Mouse (Mus musculus) layer of hippocampus, adult 11-12 months (tissue): ENCODE measurements at regions not wholly inside any gene's neighbourhood (a gene's known extent, or its start where the extent isn't known, plus 50 kb on each side); places are given as distances from the start of the nearest gene placed in this dataset.
A peak's percentile ranks its signal among the peaks of the same experiment; 100 is the strongest.

Experiments
- DNase-seq: peaks from one replicate; pipeline ENCODE4 v3.0.0; 2022; ENCODE audit warnings: low spot score

- DNase-seq = no peak
These were observed 603.0 kb upstream of the Sall1 start for GRCm38 (mm10) chr8:89646946-89647345.

- DNase-seq = no peak
These were observed 597.4 kb upstream of the Sall1 start for GRCm38 (mm10) chr8:89641339-89641738.

- DNase-seq = no peak
These were observed 590.9 kb upstream of the Sall1 start for GRCm38 (mm10) chr8:89634864-89635263.

DNA sequence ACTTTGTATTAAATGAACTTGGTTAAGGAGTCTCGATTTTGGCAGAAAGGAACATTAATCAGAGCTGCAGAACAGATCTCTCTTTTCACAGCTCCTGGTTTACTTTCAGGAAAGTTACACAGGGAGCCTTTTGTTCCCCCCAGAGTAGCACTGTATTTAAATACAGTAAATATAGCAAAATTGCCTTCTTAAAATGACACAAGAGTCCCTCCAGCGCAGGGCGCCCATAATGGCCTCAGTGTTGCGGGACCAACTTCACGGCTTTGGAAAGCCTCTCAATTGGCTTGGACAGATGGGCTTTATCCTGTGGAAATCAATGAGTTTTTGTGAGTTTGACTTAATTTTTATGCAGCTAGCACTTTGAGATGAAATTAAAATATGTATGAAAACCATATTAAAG is 588.3 kb upstream of the Sall1 start:
- no peak for DNase-seq

GRCm38 (mm10) chr8:89630540-89630939 is 586.6 kb upstream of the Sall1 start:
- DNase-seq = no peak

GRCm38 (mm10) chr8:89618089-89618488 is 574.1 kb upstream of the Sall1 start:
- no peak for DNase-seq

DNA sequence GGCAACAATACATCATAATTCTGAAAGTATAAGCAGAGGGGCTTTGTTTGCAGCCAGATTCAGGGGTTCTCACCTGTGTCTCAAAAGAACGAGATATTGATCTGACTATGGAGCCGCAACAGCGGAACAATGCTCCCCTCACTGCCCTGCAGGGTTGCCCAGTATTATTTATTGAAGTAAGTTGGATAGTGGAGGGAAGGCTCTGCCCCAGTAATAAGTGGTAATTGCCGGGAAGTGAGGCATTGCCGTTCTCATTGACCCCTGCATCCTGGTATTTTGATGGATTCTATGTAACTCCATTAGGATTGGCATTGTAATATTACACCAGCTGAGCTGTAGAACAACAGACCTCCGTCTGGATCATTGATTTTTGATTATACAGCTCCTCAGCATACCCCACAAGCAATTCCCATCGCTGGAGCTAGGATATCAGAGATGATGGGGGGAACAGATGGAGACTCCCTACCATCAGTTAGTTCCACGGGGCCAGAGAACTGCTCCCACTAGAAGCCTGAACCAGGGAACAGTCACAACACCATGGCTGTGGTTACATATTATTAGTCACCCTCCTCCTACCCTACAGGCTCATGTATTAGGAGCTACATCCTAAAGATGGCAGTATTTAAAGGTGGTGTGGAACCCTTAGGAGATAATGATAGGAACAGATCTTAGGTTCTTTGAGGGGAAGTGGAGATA is 572.0 kb upstream of the Sall1 start:
- no peak for DNase-seq

GRCm38 (mm10) chr8:89609074-89609473 is 565.1 kb upstream of the Sall1 start:
- no peak for DNase-seq

- DNase-seq = no peak
These were observed 562.0 kb upstream of the Sall1 start for GRCm38 (mm10) chr8:89605905-89606468.

DNA sequence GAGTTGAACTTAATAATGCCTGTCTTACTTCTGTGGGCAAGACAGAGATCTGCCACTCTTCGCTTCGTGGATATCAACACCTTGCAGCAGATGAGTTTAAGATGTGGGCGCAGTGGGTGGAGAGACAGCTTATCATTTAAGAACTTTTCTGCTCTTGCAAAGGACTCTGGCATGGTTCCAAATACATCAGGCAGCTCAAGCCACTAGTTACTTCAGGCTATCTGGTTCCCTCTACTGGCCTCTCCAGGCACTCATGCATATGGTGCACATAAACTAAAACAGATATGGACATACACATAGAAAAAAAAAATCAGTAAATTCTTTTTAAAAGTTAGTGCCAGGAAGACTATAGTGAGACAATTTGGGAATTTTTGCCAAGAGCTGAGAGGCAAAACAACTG is 560.5 kb upstream of the Sall1 start:
- DNase-seq = no peak

DNA sequence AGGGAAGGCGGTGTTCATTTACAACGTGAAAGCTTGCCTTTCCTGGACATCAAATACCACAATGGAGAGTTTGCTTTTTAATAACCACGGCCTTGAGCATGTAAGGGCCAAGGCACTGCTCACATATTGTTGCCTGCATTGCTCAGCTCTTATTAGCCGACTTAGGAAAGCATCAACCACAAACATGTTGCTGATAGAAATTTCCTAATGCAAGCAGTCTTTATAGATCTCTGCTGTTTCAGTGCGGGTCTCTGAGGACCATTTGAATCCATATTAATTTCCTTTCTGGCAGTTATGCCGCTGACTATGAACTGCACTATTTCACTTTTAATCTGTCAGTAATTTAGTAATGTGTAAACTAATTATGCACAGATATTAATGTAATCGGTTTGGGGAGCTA is 552.4 kb upstream of the Sall1 start:
- no peak for DNase-seq

- DNase-seq = no peak
These were observed 539.1 kb upstream of the Sall1 start for GRCm38 (mm10) chr8:89583091-89583490.

- DNase-seq = no peak
These were observed 538.6 kb upstream of the Sall1 start for GRCm38 (mm10) chr8:89582566-89582965.

DNA sequence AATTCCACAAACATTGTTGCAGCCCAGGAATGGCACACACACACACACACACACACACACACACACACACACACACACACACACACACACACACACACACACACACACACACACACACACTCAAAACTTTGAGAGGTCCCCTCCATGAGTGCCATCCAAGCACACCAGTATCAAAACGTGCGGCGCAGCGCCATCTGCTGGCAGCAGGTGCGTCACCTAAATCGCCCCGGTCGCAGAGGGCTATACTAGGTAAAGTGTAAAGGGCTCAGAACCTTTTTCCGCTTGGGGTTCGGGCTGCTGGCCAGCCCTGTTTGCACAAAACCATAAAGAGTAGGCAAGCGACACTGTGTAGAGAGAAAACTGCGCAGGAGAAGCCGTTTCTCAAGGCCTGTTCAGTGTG is 527.9 kb upstream of the Sall1 start:
- peak; percentile 84 for DNase-seq

GRCm38 (mm10) chr8:89570639-89571325 is 526.8 kb upstream of the Sall1 start:
- DNase-seq = no peak

- no peak for DNase-seq
These were observed 525.4 kb upstream of the Sall1 start for GRCm38 (mm10) chr8:89569406-89569805.

GRCm38 (mm10) chr8:89568641-89569040 is 524.7 kb upstream of the Sall1 start:
- no peak for DNase-seq

DNA sequence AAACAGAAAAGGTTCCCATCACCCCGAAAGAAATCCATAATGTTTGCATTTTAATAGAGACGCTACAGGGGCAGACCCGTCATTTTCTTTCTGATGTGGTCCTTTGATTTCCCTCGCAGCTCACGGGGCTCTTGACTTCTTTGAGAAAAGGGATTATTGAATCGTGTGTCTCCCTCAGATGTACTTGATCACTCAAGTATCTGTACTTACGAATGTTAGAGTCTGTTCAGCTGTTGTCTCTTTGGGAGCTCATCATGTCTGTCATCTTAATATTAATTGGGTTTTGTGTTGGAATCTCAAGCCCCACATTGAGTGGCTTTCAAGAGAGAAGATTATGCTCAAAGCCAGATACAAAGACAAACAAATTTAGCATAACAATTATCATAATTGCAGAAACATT is 523.0 kb upstream of the Sall1 start:
- no peak for DNase-seq

DNA sequence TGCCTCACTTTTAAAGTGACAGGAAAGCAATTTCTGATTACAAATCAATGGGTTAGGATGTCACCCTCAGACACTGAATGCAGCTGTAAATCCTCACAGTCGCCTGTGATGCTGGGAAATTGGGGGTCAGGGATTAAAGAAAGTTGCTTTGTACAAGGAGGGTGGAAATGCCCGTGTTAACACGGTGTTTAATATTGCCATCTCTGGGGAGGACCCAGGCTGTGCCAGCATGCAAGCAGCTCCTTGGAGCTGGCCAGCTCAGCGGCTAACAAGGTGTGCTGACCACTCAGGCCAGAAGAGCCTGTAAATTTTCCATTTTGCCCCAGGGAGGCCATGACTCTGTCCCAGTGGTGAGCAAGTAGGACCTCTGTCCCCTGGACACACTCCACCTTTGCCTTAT is 522.5 kb upstream of the Sall1 start:
- no peak for DNase-seq

DNA sequence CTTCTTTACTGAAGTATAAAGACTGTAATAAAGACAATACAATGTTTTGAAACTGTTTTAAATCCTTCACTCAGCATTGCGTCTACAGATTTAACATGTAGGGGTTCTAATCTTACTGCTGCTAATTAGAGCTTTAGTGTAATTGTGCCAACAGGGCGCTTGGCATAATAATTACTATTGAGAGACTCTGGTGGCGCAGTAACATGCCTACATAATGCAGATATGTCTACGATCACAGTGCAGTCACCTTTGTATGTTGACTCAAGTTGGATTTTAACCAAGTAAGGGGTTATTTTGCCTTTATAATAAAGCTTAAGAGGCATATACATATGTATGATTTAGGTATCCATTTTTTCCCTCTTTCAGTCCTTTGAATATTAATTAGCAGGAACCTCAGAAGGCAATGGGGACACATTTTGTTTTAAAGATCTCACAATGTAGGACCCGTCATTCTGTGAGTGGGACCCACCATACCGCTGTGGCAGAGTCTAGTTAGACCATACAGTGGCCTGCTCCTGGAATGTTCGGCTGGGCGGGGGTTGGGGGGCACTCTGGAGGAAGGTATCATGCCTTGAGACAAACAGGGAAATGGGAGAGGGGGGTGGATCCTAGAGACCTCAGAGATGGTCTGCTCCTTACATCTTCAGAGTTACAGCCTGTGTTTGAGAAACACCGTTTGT is 521.3 kb upstream of the Sall1 start:
- no peak for DNase-seq

GRCm38 (mm10) chr8:89563544-89563943 is 519.6 kb upstream of the Sall1 start:
- DNase-seq = no peak

DNA sequence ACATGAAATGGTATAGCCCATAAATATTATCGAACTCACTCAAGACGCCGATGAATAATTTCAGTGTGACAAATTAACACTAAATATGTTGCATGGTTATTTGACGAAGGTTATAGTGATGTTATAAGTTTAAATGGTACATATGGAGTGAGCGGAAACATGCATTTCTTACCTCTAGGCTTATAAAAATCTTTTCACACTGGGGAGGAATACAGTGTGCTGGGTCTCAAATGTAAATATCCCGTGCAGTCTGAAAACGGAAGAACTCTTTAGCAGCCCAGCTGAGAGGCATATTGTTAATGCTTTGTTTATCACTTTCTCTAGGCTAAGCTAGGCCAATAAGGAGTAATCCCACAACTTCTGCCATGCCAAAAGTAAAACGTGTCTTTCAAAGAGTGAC is 518.6 kb upstream of the Sall1 start:
- no peak for DNase-seq

- DNase-seq = no peak
These were observed 497.3 kb upstream of the Sall1 start for GRCm38 (mm10) chr8:89541231-89541630.
